Mouse (Mus musculus): ENCODE data around the gene Lefty2.
"Not testable (repeated sequence)": the region's sequence is repeated elsewhere in the genome, so short reads cannot be mapped to it uniquely, and the experiment has no call there.

Gene Lefty2

DNA sequence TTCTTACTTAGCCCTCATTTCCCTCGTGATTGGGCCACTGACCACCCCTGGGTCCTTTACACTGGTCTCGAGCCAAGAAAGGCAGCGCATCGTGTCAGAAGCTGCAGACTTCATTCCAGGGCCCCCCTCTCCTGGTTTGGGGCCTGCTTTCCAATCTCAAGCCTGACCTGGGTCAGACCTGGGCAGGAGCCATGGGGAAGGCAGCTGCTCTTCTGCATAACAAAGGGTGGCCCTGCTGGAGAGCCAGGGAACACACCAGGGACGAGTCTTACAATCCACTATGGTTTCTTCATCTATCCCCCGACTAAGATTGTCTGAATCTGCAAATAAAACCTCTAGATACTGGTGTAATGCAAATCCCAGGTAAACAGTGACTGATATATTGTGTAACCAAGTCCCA lies 40.8 kb downstream of the Lefty2 start:
- DNase-seq (ENCODE audit: extremely low read depth, low read depth), result no peak

DNA sequence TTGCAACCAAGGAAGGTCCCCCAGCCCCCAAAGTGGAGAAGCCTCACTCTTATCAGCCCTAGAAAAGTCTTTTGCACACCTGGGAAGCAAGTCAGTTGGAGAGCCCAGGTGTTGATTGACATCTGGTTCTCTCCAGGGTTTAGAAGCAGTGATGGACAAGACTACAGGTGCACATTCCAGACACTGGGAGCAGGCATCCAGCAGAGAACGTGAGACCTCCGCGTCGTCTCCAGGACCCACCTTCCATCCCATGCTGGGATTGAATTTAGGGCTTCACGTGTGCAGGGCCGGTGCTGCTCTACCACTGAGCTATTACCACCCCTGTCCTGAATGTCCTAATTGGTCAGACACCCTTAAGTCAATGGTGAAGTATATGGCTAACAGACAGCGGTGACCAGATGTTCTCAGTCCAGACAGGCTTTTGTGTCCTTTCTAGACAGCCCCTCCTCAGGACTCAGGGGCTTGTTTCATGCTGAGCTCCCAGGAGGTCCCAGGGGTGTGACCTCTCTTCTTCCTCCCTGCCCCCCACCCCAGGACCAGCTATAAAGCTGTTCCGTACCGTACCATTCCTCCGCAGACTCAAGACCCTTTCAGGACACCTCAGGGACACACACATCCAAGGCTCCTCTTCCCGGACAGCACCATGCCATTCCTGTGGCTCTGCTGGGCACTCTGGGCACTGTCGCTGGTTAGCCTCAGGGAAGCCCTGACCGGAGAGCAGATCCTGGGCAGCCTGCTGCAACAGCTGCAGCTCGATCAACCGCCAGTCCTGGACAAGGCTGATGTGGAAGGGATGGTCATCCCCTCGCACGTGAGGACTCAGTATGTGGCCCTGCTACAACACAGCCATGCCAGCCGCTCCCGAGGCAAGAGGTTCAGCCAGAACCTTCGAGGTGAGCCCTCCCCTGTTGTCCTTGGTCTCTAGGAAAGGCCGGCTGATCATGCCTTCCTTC lies 41.8 kb downstream of the Lefty2 start, which contains the start of gene Lefty1:
TSS of gene Lefty1 (plus strand) at position 556 of the 953 bp plus-strand sequence.
- DNase-seq (ENCODE audit: extremely low read depth, low read depth), result no peak

DNA sequence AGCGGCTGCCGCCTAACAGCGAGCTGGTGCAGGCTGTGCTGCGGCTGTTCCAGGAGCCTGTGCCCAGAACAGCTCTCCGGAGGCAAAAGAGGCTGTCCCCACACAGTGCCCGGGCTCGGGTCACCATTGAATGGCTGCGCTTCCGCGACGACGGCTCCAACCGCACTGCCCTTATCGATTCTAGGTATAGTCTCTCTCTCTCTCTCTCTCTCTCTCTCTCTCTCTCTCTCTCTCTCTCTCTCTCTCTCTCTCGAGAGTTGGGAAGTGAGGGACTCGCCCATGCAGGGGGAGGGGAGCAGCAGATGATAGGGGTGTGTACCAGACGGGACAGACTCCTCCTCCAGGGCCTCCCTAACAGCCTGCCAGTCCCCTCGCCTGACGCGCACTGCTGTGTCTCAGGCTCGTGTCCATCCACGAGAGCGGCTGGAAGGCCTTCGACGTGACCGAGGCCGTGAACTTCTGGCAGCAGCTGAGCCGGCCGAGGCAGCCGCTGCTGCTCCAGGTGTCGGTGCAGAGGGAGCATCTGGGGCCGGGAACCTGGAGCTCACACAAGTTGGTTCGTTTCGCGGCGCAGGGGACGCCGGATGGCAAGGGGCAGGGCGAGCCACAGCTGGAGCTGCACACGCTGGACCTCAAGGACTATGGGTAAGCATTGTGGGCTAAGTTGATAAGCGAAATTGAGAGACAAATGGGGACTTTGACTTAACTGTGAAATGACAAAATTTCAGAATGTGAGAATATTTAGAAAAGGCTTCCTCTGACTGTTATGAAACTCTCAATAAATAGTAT lies 43.9 kb downstream of the Lefty2 start:
- DNase-seq (ENCODE audit: extremely low read depth, low read depth), result peak; percentile 63

DNA sequence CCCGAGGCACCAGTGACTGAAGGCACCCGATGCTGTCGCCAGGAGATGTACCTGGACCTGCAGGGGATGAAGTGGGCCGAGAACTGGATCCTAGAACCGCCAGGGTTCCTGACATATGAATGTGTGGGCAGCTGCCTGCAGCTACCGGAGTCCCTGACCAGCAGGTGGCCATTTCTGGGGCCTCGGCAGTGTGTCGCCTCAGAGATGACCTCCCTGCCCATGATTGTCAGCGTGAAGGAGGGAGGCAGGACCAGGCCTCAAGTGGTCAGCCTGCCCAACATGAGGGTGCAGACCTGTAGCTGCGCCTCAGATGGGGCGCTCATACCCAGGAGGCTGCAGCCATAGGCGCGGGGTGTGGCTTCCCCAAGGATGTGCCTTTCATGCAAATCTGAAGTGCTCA lies 44.7 kb downstream of the Lefty2 start:
- not testable (repeated sequence) for DNase-seq (ENCODE audit: extremely low read depth, low read depth)

DNA sequence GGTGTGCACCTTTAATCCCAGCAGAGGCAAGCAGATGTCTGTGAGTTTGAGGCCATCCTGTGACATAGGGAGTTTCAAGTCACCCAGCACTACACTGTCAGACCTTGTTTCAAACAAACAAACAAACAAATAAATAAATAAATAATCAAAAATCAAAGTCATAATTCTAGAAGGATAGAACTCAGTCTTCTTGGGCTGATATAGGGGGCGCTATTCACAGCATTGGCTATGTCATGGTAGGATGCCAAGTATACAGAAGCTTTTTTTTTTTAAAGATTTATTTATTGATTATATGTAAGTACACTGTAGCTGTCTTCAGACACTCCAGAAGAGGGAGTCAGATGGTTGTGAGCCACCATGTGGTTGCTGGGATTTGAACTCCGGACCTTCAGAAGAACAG lies 45.9 kb downstream of the Lefty2 start:
- not testable (repeated sequence) for DNase-seq (ENCODE audit: extremely low read depth, low read depth)

DNA sequence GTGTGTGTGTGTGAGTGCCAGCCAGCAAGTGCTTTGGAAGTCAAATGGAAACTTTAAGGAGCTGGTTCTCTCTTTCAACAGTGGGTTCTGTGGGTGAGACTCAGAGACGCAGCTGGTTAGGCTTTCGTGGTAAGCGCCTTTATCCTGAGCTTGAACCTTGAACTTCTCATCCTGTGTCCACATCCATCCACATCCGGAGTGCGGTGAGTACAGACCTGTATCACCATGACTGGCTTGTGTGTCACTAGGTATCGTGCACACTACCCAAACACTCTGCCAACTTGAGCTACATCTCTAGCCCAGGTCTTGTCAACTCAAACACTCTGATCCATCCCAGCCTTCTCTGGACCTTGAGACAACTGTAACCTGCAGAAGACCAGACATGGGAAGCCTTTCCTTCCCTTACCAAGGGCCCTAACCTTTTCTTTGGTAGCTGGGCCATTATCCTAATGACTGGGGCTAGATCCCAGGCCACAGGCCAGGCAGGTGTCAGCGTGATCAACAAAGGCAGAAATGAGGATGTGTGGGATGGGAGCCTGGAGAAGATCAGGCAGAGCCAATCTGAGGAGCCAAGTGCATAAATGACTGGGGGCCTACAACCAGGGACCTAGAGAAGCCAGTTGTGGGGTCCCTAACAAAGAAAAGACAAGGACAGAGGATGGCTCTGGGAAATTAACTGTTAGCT lies 48.0 kb downstream of the Lefty2 start:
- DNase-seq (ENCODE audit: extremely low read depth, low read depth), result no peak

DNA sequence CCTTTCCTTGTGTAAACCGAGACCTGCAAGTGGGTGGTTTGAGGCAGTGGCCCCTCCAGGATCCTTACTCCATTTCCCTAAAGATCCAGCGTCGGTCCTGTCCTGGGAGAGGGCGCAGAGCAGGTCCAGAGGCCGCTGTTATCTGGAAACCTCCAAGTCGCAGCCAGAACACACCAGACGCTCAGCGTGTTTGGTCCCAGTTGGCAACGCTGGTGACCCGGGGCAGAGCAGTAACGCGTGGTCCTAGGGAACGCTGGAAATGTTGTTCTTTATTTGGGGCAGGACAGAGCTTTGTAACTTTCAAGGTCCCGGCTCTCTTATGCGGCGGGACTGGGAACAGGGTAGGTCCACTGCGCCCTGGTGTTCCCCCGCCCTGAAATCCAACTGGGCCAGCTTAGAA lies 48.8 kb downstream of the Lefty2 start:
- DNase-seq (ENCODE audit: extremely low read depth, low read depth), result no peak

DNA sequence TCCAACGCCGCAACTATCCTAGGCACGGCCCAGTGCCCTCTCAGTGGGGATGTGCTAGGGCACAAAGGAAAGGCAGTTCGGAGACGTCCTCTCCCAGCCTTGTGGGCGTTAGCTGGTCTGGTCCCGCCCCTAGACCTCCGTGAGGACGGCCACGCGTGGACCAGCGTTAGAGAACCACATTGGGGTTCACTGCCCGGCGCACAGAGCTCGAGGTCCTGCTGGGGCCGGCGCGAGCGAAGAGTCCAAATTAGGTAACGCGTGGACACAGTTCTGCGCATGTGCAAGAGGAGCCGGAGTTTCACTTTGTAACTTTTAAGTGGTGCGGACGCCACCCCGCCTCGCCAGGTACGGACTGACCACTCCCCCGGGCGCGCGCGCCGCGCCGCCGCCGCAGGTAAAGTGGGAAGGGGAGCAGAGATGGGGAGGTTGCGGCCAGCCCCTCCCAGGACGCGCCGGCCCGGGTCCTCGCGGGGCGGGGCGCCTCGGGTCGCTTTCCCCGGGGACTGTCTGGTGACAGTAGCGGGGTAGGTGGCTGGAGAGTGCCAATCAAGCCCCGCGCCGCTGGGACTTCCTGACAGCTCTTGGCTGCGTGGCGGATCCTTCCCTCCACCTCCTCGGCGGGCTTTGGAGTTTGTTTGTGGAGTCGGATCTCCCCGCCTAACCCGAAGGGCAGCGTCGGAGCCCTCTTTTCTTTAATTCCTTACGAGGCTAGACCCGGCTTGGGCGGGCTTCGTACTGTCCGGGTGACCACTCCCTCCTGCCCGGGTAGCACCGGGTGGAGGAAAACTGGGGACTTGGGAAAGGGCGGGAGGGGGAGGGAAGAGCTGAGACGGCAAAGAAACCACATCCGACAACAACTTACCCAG lies 49.5 kb downstream of the Lefty2 start, which contains the start of gene Tmem63a:
TSS of gene Tmem63a (plus strand) at position 179 of the 866 bp plus-strand sequence.
- no peak for DNase-seq (ENCODE audit: extremely low read depth, low read depth)

DNA sequence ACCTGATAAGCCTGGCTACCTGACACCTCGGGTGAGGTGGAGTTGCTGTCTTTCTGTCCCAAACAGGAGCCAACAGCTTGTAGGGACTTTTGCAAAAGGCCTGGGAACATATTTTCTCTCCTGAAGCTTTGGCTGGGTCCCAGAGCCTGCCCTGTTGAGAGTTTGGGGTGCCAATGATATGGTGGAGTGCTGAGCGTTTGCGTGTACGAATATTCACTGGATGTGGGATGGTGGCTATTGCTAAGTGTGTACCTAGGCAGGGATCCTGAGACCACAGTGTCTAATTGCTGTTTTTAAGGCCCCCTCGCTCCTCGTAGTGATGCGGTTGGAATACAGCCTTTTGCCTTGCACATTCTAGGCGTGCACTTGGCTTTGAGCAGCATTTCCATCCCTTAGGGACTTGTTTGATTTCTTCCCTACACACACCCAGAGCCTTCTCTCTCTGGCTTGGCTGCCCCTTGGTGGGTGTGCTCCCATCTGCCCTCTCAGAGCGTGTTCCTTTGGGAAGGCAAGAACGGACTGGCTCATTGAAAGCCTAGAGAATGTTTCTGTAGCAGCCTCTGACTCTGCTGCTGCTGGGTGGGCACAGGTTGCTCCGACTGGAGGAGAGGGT lies 50.2 kb downstream of the Lefty2 start:
- DNase-seq (ENCODE audit: extremely low read depth, low read depth), result no peak

DNA sequence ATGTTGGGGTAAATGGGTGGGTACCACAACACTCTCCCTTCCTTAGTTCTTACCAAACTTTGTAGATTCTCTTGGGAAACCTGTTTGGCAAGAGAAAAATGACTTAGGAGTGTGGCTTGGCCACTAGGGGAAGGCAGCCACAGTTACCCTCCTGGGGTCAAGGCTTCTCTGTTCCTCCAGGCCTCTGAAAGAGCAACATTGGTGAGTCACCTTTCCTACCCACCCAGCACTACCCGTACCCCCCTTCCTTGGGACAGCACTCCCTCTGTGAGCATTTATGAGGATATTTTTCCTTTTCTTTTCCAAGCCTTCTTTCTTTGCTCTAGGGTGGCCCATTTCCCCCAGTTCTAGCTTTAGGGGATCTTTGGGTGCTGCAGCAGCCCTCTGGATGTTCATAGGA lies 51.0 kb downstream of the Lefty2 start:
- no peak for DNase-seq (ENCODE audit: extremely low read depth, low read depth)

DNA sequence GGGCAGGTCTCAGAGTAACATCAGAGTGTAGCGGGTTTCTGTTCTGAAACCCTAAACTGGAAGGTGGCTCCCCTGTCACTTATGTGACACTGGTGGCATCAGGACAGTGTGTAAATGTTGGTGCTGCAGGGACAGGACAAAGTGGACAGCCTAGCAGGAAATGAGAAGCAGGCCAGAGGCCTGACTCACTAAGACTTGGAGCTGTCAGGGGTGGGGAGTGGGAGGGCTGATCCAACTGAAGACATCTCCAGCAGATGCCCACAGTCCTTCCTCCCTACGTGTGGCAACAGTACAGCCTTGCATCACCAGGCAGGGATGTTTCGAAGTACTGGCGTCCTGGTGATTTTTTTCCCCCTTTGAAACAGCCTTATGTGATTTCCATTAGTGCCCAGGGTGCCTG lies 51.6 kb downstream of the Lefty2 start:
- DNase-seq (ENCODE audit: extremely low read depth, low read depth), result no peak

DNA sequence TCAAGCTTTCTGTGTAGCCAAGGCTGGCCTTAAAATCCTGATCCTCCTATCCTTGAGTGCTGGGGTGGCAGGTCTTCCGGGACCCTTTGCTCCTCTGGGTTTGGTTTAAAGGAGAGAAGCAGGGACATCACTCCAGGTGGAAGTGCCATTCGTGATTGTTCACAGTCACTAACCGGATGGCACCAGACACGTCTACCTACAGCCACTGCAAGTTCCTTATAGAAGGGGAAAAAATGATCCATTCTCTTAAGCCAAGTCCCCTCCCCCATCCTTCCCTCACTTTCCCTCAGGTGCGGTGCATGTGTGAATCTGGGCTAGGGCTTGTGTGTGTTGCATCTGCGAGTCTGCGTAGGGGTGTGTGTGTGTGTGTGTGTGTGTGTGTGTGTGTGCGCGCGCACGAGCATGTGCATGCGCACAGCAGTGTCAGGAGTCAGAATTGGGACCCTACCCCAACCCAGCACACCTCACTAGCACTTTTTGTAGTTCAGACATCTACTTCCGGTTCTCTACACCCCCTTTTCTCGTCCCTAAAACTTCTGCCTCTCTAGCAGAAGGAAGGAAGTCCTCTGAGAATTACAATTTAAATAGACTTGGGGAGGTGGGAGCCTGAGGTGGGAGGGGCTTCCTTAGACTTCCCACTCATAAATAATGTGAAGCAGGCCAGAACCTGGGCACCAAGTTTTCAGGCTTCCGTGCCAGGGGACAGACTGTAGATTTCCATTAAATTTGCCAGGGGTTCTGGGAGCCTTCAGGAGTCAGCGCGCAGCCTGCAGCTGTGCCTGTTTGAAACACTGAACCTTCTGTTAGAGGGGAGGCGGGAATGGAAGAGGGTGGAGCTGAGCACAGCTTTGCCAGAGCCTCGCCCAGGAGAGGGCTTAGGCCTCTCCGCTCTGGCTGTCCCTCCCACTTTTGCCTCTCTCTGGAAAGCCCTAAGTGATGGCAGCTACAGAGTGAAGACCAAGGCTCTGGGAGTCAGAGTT lies 52.4 kb downstream of the Lefty2 start:
- no peak for DNase-seq (ENCODE audit: extremely low read depth, low read depth)

DNA sequence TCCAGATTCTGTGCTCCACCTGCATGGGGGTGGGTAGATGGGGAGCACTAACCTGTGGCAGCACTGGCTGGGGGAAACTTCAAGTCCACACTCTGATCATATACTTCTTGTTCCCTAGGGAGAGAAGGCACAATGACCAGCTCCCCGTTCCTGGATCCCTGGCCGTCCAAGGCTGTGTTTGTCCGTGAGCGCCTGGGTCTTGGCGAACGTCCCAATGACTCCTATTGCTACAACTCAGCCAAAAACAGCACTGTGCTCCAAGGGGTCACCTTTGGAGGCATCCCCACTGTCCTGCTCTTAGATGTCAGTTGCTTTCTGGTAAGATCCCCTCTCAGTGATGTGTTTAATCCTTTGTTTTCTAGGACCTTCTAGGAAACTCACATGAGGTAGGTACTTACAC lies 53.5 kb downstream of the Lefty2 start:
- no peak for DNase-seq (ENCODE audit: extremely low read depth, low read depth)

Data from MEL-GATA-1-ER (cell line).